Mouse (Mus musculus): ENCODE data around the gene Chd2. TPM values are rescaled to one million over a fixed set of nuclear protein-coding genes. Genes with fewer than 3 reads are reported as not detected.

Chd2 gene
- polyA plus RNA-seq, 1 experiment from 2014 or later = 70.9 TPM

DNA sequence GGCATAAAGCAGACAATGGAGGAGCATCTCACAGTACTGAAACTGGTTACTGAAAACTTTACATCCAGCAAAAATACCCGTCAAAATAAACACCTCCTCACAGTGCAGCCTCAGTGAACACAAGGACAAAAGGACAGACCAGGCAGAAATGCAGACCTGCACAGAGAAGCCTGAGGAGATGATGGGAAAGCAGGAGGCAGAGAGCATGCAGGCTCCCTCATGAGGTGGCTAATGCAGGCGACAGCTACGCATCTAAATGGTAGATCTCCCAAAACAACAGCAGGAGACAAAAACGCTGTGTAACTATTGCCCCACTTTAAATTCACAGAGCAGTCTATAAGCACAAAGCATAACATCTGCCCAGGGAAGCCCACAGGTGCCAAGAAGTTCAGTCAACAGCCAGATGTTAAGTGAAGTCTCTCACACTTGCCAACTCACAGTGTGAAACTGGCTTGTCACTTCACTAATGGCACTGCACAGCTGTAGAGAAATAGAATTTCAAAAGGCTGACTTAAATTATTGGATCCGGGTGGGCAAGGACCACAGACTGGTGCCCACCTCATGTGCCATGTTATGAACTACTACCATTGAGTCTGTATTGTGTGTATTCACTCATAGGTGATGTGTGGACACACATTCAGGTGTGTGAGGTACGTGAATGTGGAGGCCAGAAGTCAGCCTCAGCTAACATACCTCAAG lies 107.8 kb downstream of the Chd2 start:
- no peaks in the 10 kb centered on the region for H3K27me3 ChIP-seq (ENCODE audit: control insufficient read depth, insufficient read depth, low read length)
- H3K9ac ChIP-seq (ENCODE audit: low read depth, low read length) = no peak overlapping the region
- H3K27ac ChIP-seq (ENCODE audit: low read depth, low read length) = no peak overlapping the region
- H3K4me1 ChIP-seq (ENCODE audit: control insufficient read depth, insufficient read depth, low read length) = no peaks in the 10 kb centered on the region
- ATAC-seq (ENCODE audit: low FRiP score, low TSS enrichment) = no peak
- H3K9me3 ChIP-seq (ENCODE audit: control insufficient read depth, low read length) = no peaks in the 10 kb centered on the region
- no peak overlapping the region for H3K4me2 ChIP-seq (replicated peaks; ENCODE audit: low read depth, low read length)
- H3K4me3 ChIP-seq (ENCODE audit: low read length) = no peak overlapping the region
- 68% methylated on average over 6 of the region's 6 CpGs for WGBS
- peaks cover 83% of the 10 kb centered on the region for H3K36me3 ChIP-seq (ENCODE audit: control insufficient read depth, insufficient read depth, low read length)

DNA sequence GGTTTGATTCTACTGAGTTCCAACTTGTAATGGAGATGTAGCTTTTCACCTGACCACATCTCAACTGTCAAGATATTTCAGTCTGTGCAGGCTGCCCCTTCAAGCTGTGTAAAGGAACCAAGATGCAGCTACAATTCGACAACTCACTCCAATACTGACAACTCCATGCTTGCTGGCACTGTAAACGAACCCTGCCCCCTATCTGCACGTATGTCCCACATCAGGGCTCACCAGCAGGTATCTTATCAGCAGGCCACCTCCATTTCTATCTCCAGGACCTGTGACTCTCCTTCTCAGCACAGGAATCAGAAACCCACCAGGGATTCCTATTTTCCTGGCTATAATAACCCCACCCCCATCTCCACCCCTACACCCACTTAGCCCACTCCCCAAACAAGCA lies 113.1 kb downstream of the Chd2 start:
- H3K27ac ChIP-seq (ENCODE audit: low read depth, low read length) = no peak overlapping the region
- no peak for ATAC-seq (ENCODE audit: low FRiP score, low TSS enrichment)
- no peak overlapping the region for H3K4me2 ChIP-seq (replicated peaks; ENCODE audit: low read depth, low read length)
- no peaks in the 10 kb centered on the region for H3K4me1 ChIP-seq (ENCODE audit: control insufficient read depth, insufficient read depth, low read length)
- 93% methylated on average over 3 of the region's 3 CpGs for WGBS
- no peak overlapping the region for H3K9ac ChIP-seq (ENCODE audit: low read depth, low read length)
- no peak overlapping the region for H3K4me3 ChIP-seq (ENCODE audit: low read length)
- no peaks in the 10 kb centered on the region for H3K27me3 ChIP-seq (ENCODE audit: control insufficient read depth, insufficient read depth, low read length)
- H3K36me3 ChIP-seq (ENCODE audit: control insufficient read depth, insufficient read depth, low read length) = peaks cover 53% of the 10 kb centered on the region
- H3K9me3 ChIP-seq (ENCODE audit: control insufficient read depth, low read length) = no peaks in the 10 kb centered on the region

- H3K4me1 ChIP-seq (ENCODE audit: control insufficient read depth, insufficient read depth, low read length) = no peaks in the 10 kb centered on the region
- H3K9ac ChIP-seq (ENCODE audit: low read depth, low read length) = no peak overlapping the region
- H3K4me3 ChIP-seq (ENCODE audit: low read length) = no peak overlapping the region
- no peaks in the 10 kb centered on the region for H3K27me3 ChIP-seq (ENCODE audit: control insufficient read depth, insufficient read depth, low read length)
- no peak for ATAC-seq (ENCODE audit: low FRiP score, low TSS enrichment)
- H3K9me3 ChIP-seq (ENCODE audit: control insufficient read depth, low read length) = no peaks in the 10 kb centered on the region
- H3K27ac ChIP-seq (ENCODE audit: low read depth, low read length) = no peak overlapping the region
- 94% methylated on average over 6 of the region's 6 CpGs for WGBS
- H3K36me3 ChIP-seq (ENCODE audit: control insufficient read depth, insufficient read depth, low read length) = peaks cover 46% of the 10 kb centered on the region
- no peak overlapping the region for H3K4me2 ChIP-seq (replicated peaks; ENCODE audit: low read depth, low read length)
Observed at GRCm38 (mm10) chr7:73427794-73428193, 113.8 kb downstream of the Chd2 start.

DNA sequence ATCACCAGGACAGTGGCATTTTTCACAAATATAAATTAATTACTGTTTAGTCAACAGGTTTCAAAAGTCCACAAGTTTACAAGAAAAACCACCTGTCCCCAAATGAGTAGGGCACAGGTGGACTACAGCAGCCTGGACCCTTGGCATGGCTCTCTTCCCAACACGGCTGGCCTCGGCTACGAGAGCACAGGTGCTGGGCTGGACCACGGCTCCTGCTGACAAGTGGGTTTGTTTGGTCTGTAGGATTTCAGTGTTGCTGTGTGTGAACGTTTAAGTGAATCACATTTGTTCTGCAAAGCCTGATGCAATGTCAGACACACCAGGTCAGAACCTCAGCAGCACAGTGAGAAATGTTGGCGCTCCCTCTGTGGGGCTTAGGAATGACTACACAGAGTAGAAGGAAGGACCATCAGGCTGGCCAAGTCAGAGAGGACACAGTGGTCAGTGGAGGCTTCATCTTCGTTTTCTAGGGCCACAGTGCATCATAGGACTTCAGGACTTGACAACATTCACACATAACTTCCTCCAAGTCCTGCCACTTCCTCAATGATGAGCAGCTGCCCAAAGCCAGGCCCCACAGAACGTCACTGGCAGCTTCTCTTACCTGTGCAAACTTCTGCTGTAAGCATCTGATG lies 114.8 kb downstream of the Chd2 start:
- Histone ChIP-seq H3K27me3 (ENCODE audit: control insufficient read depth, insufficient read depth, low read length) (no peaks in the 10 kb centered on the region), H3K4me1 (ENCODE audit: control insufficient read depth, insufficient read depth, low read length) (peaks cover 4% of the 10 kb centered on the region; the same call in 1 of the 2 replicates), H3K4me2 (replicated peaks; ENCODE audit: low read depth, low read length) (no peak overlapping the region), H3K36me3 (ENCODE audit: control insufficient read depth, insufficient read depth, low read length) (peaks cover 43% of the 10 kb centered on the region), H3K27ac (ENCODE audit: low read depth, low read length) (no peak overlapping the region), H3K4me3 (ENCODE audit: low read length) (no peak overlapping the region), H3K9ac (ENCODE audit: low read depth, low read length) (no peak overlapping the region), H3K9me3 (ENCODE audit: control insufficient read depth, low read length) (no peaks in the 10 kb centered on the region)
- WGBS = 90% methylated on average over 8 of the region's 8 CpGs
- no peak for ATAC-seq (ENCODE audit: low FRiP score, low TSS enrichment)

- WGBS = 82% methylated on average over 3 of the region's 3 CpGs
- peaks cover 40% of the 10 kb centered on the region for H3K36me3 ChIP-seq (ENCODE audit: control insufficient read depth, insufficient read depth, low read length)
- no peak overlapping the region for H3K27ac ChIP-seq (ENCODE audit: low read depth, low read length)
Observed at GRCm38 (mm10) chr7:73426235-73426634, 115.4 kb downstream of the Chd2 start.

GRCm38 (mm10) chr7:73425451-73425850 lies 116.2 kb downstream of the Chd2 start:
- ATAC-seq (ENCODE audit: low FRiP score, low TSS enrichment) = no peak
- no peak overlapping the region for H3K27ac ChIP-seq (ENCODE audit: low read depth, low read length)
- no peaks in the 10 kb centered on the region for H3K27me3 ChIP-seq (ENCODE audit: control insufficient read depth, insufficient read depth, low read length)
- H3K9ac ChIP-seq (ENCODE audit: low read depth, low read length) = no peak overlapping the region
- no peaks in the 10 kb centered on the region for H3K9me3 ChIP-seq (ENCODE audit: control insufficient read depth, low read length)
- H3K36me3 ChIP-seq (ENCODE audit: control insufficient read depth, insufficient read depth, low read length) = peaks cover 37% of the 10 kb centered on the region
- H3K4me3 ChIP-seq (ENCODE audit: low read length) = no peak overlapping the region
- WGBS = 91% methylated on average over 7 of the region's 7 CpGs
- H3K4me2 ChIP-seq (replicated peaks; ENCODE audit: low read depth, low read length) = no peak overlapping the region
- H3K4me1 ChIP-seq (ENCODE audit: control insufficient read depth, insufficient read depth, low read length) = peaks cover 4% of the 10 kb centered on the region; the same call in 1 of the 2 replicates

More at GRCm38 (mm10) chr7:73426235-73426634, 115.4 kb downstream of the Chd2 start:
- Histone ChIP-seq H3K27me3 (ENCODE audit: control insufficient read depth, insufficient read depth, low read length) (no peaks in the 10 kb centered on the region), H3K4me3 (ENCODE audit: low read length) (no peak overlapping the region), H3K4me2 (replicated peaks; ENCODE audit: low read depth, low read length) (no peak overlapping the region), H3K4me1 (ENCODE audit: control insufficient read depth, insufficient read depth, low read length) (peaks cover 4% of the 10 kb centered on the region; the same call in 1 of the 2 replicates), H3K9me3 (ENCODE audit: control insufficient read depth, low read length) (no peaks in the 10 kb centered on the region), H3K9ac (ENCODE audit: low read depth, low read length) (no peak overlapping the region)
- no peak for ATAC-seq (ENCODE audit: low FRiP score, low TSS enrichment)

- Histone ChIP-seq H3K27ac (ENCODE audit: low read depth, low read length) (no peak overlapping the region), H3K27me3 (ENCODE audit: control insufficient read depth, insufficient read depth, low read length) (no peaks in the 10 kb centered on the region), H3K9me3 (ENCODE audit: control insufficient read depth, low read length) (no peaks in the 10 kb centered on the region), H3K36me3 (ENCODE audit: control insufficient read depth, insufficient read depth, low read length) (peaks cover 30% of the 10 kb centered on the region), H3K4me1 (ENCODE audit: control insufficient read depth, insufficient read depth, low read length) (peaks cover 4% of the 10 kb centered on the region; the same call in 1 of the 2 replicates), H3K9ac (ENCODE audit: low read depth, low read length) (no peak overlapping the region; the same call in 1 of the 2 replicates), H3K4me3 (ENCODE audit: low read length) (no peak overlapping the region), H3K4me2 (replicated peaks; ENCODE audit: low read depth, low read length) (no peak overlapping the region)
- WGBS = 73% methylated on average over 3 of the region's 3 CpGs
- ATAC-seq (ENCODE audit: low FRiP score, low TSS enrichment) = no peak
Observed at GRCm38 (mm10) chr7:73424705-73425104, 116.9 kb downstream of the Chd2 start.

DNA sequence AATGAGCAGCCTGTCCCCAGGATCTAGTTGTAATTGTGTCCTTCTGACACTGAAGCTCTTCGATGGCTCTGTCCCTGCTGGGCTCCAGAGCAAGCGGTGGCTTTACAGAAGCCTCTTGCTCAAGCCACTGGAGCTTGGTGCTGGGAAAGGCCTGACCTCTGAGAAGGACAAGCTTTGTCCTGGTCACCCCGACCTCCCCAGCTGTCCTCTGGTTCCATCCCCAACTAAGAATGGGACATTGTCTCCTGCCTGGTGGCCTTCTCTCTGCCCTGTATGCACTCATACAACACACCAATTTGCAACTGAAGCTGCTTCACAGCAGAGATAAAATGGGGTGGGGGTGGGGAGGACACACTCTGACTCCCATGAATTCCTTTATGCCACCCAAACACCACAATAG lies 117.4 kb downstream of the Chd2 start:
- 62% methylated on average over 3 of the region's 3 CpGs for WGBS
- H3K9ac ChIP-seq (ENCODE audit: low read depth, low read length) = no peak overlapping the region

GRCm38 (mm10) chr7:73423236-73423635 lies 118.4 kb downstream of the Chd2 start:
- Histone ChIP-seq H3K27me3 (ENCODE audit: control insufficient read depth, insufficient read depth, low read length) (no peaks in the 10 kb centered on the region), H3K4me3 (ENCODE audit: low read length) (no peak overlapping the region), H3K9ac (ENCODE audit: low read depth, low read length) (no peak overlapping the region), H3K4me2 (replicated peaks; ENCODE audit: low read depth, low read length) (no peak overlapping the region), H3K4me1 (ENCODE audit: control insufficient read depth, insufficient read depth, low read length) (peaks cover 8% of the 10 kb centered on the region; the same call in 1 of the 2 replicates), H3K9me3 (ENCODE audit: control insufficient read depth, low read length) (no peaks in the 10 kb centered on the region), H3K36me3 (ENCODE audit: control insufficient read depth, insufficient read depth, low read length) (peaks cover 24% of the 10 kb centered on the region), H3K27ac (ENCODE audit: low read depth, low read length) (no peak overlapping the region)
- 72% methylated on average over 13 of the region's 13 CpGs for WGBS
- ATAC-seq (ENCODE audit: low FRiP score, low TSS enrichment) = no peak

More for the DNA sequence above, 117.4 kb downstream of the Chd2 start:
- Histone ChIP-seq H3K4me2 (replicated peaks; ENCODE audit: low read depth, low read length) (no peak overlapping the region), H3K27ac (ENCODE audit: low read depth, low read length) (no peak overlapping the region; the same call in 1 of the 2 replicates), H3K27me3 (ENCODE audit: control insufficient read depth, insufficient read depth, low read length) (no peaks in the 10 kb centered on the region), H3K9me3 (ENCODE audit: control insufficient read depth, low read length) (no peaks in the 10 kb centered on the region), H3K4me3 (ENCODE audit: low read length) (no peak overlapping the region), H3K4me1 (ENCODE audit: control insufficient read depth, insufficient read depth, low read length) (peaks cover 6% of the 10 kb centered on the region; the same call in 1 of the 2 replicates), H3K36me3 (ENCODE audit: control insufficient read depth, insufficient read depth, low read length) (peaks cover 28% of the 10 kb centered on the region)
- no peak for ATAC-seq (ENCODE audit: low FRiP score, low TSS enrichment)
